Mouse (Mus musculus) kidney, embryonic 15.5 days (tissue): Measurements from ENCODE around the gene Ifngr1. TPM values are rescaled to one million over a fixed set of nuclear protein-coding genes. Genes with fewer than 3 reads are reported as not detected.

Experiments
- polyA plus RNA-seq: library from polyadenylated mRNA; unstranded; fragments of >200 nt; fragmentation: Nextera tagmentation; extraction: Ambion mirVana; gene quantifications from 2 replicates; pipeline ENCODE4 v1.2.1, GENCODE M21; 2015

Ifngr1 gene
- polyA plus RNA-seq, 1 experiment from 2014 or later: 54.0 TPM

Other genes starting within 250 kb of the Ifngr1 start
- gene Olig3, start 235.4 kb upstream of the Ifngr1 start, polyA plus RNA-seq: not detected in 2 replicates
- not detected in 2 replicates for gene Il22ra2, start 30.0 kb downstream of the Ifngr1 start, polyA plus RNA-seq
- 0.14 TPM in 1 of 2 replicates, not detected in the other for gene Il20ra, start 120.6 kb downstream of the Ifngr1 start, polyA plus RNA-seq